Mouse (Mus musculus) liver, embryonic 15.5 days (tissue): Measurements from ENCODE around the gene Ankrd39. TPM values are rescaled to one million over a fixed set of nuclear protein-coding genes. Genes with fewer than 3 reads are reported as not detected.

Source experiments
- microRNA-seq: library from miRNA; unstranded; fragments of <30 nt; microRNA quantifications from one replicate; pipeline ENCODE4, GENCODE M21; 2016
- polyA plus RNA-seq: library from polyadenylated mRNA; unstranded; fragments of >200 nt; fragmentation: Nextera tagmentation; extraction: Ambion mirVana; gene quantifications from 2 replicates; pipeline ENCODE4 v1.2.1, GENCODE M21; 2015

Ankrd39 gene
- polyA plus RNA-seq, 1 experiment from 2014 or later: 6.2 TPM

Small RNA genes within 50 kb of the gene (microRNA-seq; reads per million reads assigned to microRNA genes)
- gene Gm47280: not detected

Other genes with a start within 250 kb of the Ankrd39 start
- 3.5 and 4.2 TPM in 2 replicates for gene Arid5a, start 239.7 kb downstream of the Ankrd39 start, polyA plus RNA-seq
- gene Kansl3, start 178.3 kb downstream of the Ankrd39 start, polyA plus RNA-seq: 12.4 and 12.6 TPM in 2 replicates
- 0.23 and 0.24 TPM in 2 replicates for gene Fer1l5, start 175.2 kb downstream of the Ankrd39 start, polyA plus RNA-seq
- 12.6 and 14.3 TPM in 2 replicates for gene Lman2l, start 102.2 kb downstream of the Ankrd39 start, polyA plus RNA-seq
- 2.7 and 2.9 TPM in 2 replicates for gene Cnnm4, start 75.8 kb downstream of the Ankrd39 start, polyA plus RNA-seq
- 1.0 and 1.1 TPM in 2 replicates for gene Cnnm3, start 35.6 kb downstream of the Ankrd39 start, polyA plus RNA-seq
- gene Ankrd23, start 10.6 kb downstream of the Ankrd39 start, polyA plus RNA-seq: 2.3 and 2.9 TPM in 2 replicates
- not detected in 2 replicates for gene Gm42417, start 8.0 kb downstream of the Ankrd39 start, polyA plus RNA-seq
- gene Sema4c, start 10.9 kb upstream of the Ankrd39 start, polyA plus RNA-seq: 1.9 and 2.0 TPM in 2 replicates
- gene Fam178b, start 135.7 kb upstream of the Ankrd39 start, polyA plus RNA-seq: 0.10 and 0.15 TPM in 2 replicates
- gene Cox5b, start 144.0 kb upstream of the Ankrd39 start, polyA plus RNA-seq: 362 and 401 TPM in 2 replicates
- gene 4933424G06Rik, start 162.7 kb upstream of the Ankrd39 start, polyA plus RNA-seq: not detected in 2 replicates
- 27.3 and 30.9 TPM in 2 replicates for gene Actr1b, start 167.0 kb upstream of the Ankrd39 start, polyA plus RNA-seq
- gene Zap70, start 214.4 kb upstream of the Ankrd39 start, polyA plus RNA-seq: 0.13 and 0.15 TPM in 2 replicates